Mouse (Mus musculus) kidney, postnatal 10 days (tissue): ENCODE measurements around the gene Ric8a.

Experiments
- DNase-seq: peaks from one replicate; pipeline ENCODE4 v3.0.0; 2021; ENCODE audit warnings: mixed read lengths

Gene Ric8a

GRCm38 (mm10) chr7:140856785-140857549 lies at the start of gene Ric8a:
Gene Ric8a (plus strand): TSS chr7:140856957.
- DNase-seq = peak; percentile 93

GRCm38 (mm10) chr7:140810496-140810895 lies 46.3 kb upstream of the Ric8a start:
- DNase-seq = no peak

- DNase-seq = no peak
Measured at GRCm38 (mm10) chr7:140811714-140812113, 45.0 kb upstream of the Ric8a start.

- DNase-seq = no peak
Measured at GRCm38 (mm10) chr7:140812850-140813249, 43.9 kb upstream of the Ric8a start.

- DNase-seq = no peak
Measured at GRCm38 (mm10) chr7:140820173-140820572, 36.6 kb upstream of the Ric8a start.

- no peak for DNase-seq
Measured at GRCm38 (mm10) chr7:140821305-140821652, 35.5 kb upstream of the Ric8a start.

GRCm38 (mm10) chr7:140821653-140822329 lies 35.0 kb upstream of the Ric8a start, which contains the start of gene Zfp941:
Gene Zfp941 (minus strand): TSS chr7:140822178.
- no peak for DNase-seq

GRCm38 (mm10) chr7:140822731-140823130 lies 34.0 kb upstream of the Ric8a start:
- no peak for DNase-seq

GRCm38 (mm10) chr7:140828171-140828881 lies 28.4 kb upstream of the Ric8a start:
- peak; percentile 61 for DNase-seq

- DNase-seq = no peak
Measured at GRCm38 (mm10) chr7:140831447-140831846, 25.3 kb upstream of the Ric8a start.

GRCm38 (mm10) chr7:140833341-140833740 lies 23.4 kb upstream of the Ric8a start:
- no peak for DNase-seq

- no peak for DNase-seq
Measured at GRCm38 (mm10) chr7:140834968-140835757, 21.6 kb upstream of the Ric8a start, which contains the start of gene Urah. Gene Urah (plus strand): TSS chr7:140835018.

GRCm38 (mm10) chr7:140835758-140836087 lies 21.0 kb upstream of the Ric8a start:
- DNase-seq = no peak

GRCm38 (mm10) chr7:140836243-140837115 lies 20.3 kb upstream of the Ric8a start:
- no peak for DNase-seq

GRCm38 (mm10) chr7:140839556-140839955 lies 17.2 kb upstream of the Ric8a start:
- DNase-seq = no peak

GRCm38 (mm10) chr7:140840750-140841735 lies 15.7 kb upstream of the Ric8a start:
- DNase-seq = no peak

- no peak for DNase-seq
Measured at GRCm38 (mm10) chr7:140843806-140844205, 13.0 kb upstream of the Ric8a start.

- peak; percentile 95 for DNase-seq
Measured at GRCm38 (mm10) chr7:140844905-140845665, 11.7 kb upstream of the Ric8a start, which contains the start of gene Scgb1c1. Gene Scgb1c1 (plus strand): TSS chr7:140845547.

GRCm38 (mm10) chr7:140845683-140846082 lies 11.1 kb upstream of the Ric8a start:
- DNase-seq = no peak

GRCm38 (mm10) chr7:140846676-140847075 lies 10.1 kb upstream of the Ric8a start:
- DNase-seq = no peak
